Mouse (Mus musculus) kidney, postnatal 0 days (tissue): ENCODE data around the gene Slc7a6. TPM values are rescaled to one million over a fixed set of nuclear protein-coding genes. Genes with fewer than 3 reads are reported as not detected.

Source experiments
- ATAC-seq: fragments of 200-750 bp; cut with Nextera tagmentation; replicated peaks from 2 replicates; pipeline ENCODE4 v1.8.0; 2017; ENCODE audit warnings: low read depth, moderate number of reproducible peaks, moderate TSS enrichment, moderate library complexity; ENCODE audit not compliant: low FRiP score
- DNase-seq: peaks from one replicate; pipeline ENCODE4 v3.0.0-alpha.2; 2016; ENCODE audit warnings: low spot score
- H3K27ac ChIP-seq: fragments of 300-500 bp; sonication (generic); 2 replicates; pipeline ENCODE4 v1.5.1; 2014; ENCODE audit warnings: mild to moderate bottlenecking
- H3K27me3 ChIP-seq: fragments of 300-500 bp; sonication (generic); 2 replicates; pipeline ENCODE4 v1.6.1; 2014; ENCODE audit warnings: low read length, mixed read lengths; ENCODE audit not compliant: insufficient read depth
- H3K36me3 ChIP-seq: fragments of 300-500 bp; sonication (generic); 2 replicates; pipeline ENCODE4 v1.6.1; 2014; ENCODE audit warnings: low read length, mixed read lengths; ENCODE audit not compliant: insufficient read depth
- H3K4me1 ChIP-seq: fragments of 300-500 bp; sonication (generic); replicated peaks from 2 replicates; pipeline ENCODE4 v1.6.1; 2014; ENCODE audit warnings: antibody characterized with exemption, low read length, mixed read lengths; ENCODE audit not compliant: insufficient read depth
- H3K4me2 ChIP-seq: fragments of 300-500 bp; sonication (generic); 2 replicates; pipeline ENCODE4 v1.6.1; 2014; ENCODE audit warnings: mild to moderate bottlenecking, low read length, moderate library complexity, mixed read lengths
- H3K4me3 ChIP-seq: fragments of 300-500 bp; sonication (generic); replicated peaks from 2 replicates; pipeline ENCODE4 v1.5.1; 2014; ENCODE audit warnings: low read depth, low read length
- H3K9ac ChIP-seq: fragments of 300-500 bp; sonication (generic); 2 replicates; pipeline ENCODE4 v1.6.1; 2014; ENCODE audit warnings: low read depth, low read length
- H3K9me3 ChIP-seq: fragments of 300-500 bp; sonication (generic); replicated peaks from 2 replicates; pipeline ENCODE4 v1.6.1; 2016; ENCODE audit warnings: low read length, inconsistent platforms, mixed read lengths
- CTCF ChIP-seq: IDR thresholded peaks from 2 replicates; pipeline ENCODE4 v1.5.1; 2016; ENCODE audit warnings: antibody characterized with exemption, low read depth, mild to moderate bottlenecking, moderate library complexity
- WGBS: fragments of 180-500 bp; shearing (Covaris S2); extraction: QIAGEN DNeasy Blood & Tissue Kit; methylation state at CpG from one replicate; pipeline ENCODE4 v1.1.7; 2014; 5-methylcytosine and 5-hydroxymethylcytosine counted together
- polyA plus RNA-seq: library from polyadenylated mRNA; unstranded; fragments of >200 nt; fragmentation: Nextera tagmentation; extraction: Ambion mirVana; gene quantifications from 2 replicates; pipeline ENCODE4 v1.2.1, GENCODE M21; 2015

Slc7a6 gene
- polyA plus RNA-seq, 1 experiment from 2014 or later: 61.6 TPM

- Histone ChIP-seq H3K9me3 (no peaks in the 10 kb centered on the region), H3K27ac (no peak overlapping the region), H3K4me3 (no peak overlapping the region), H3K4me2 (no peak overlapping the region), H3K4me1 (no peaks in the 10 kb centered on the region), H3K27me3 (no peaks in the 10 kb centered on the region), H3K36me3 (peaks cover 5% of the 10 kb centered on the region; the same call in 1 of the 2 replicates), H3K9ac (no peak overlapping the region)
- DNase-seq (no peak), ATAC-seq (no peak)
- no peak for TF ChIP-seq CTCF
- 96% methylated on average over 1 of the region's 1 CpGs for WGBS
Measured at GRCm38 (mm10) chr8:106157419-106157818, 11.2 kb upstream of the Slc7a6 start.

DNA sequence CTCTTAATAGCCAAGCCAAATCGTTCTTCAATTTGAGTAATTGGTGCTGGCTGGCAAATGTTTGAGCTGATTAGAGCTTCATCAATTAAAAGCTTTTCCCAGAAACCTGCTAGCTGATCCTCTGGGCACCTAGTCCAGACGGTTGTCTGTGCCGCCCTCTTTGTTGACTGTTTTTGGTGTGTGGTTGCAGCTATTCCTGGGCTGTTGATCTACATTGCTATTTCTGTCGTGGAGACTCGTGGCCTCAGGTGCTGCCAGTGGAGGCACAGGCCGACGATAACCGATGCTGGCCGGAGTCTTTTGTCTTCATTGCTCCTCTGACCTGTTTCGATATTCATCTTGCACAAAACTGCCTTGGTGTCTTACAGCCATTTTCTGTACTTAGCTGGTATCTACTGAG, 10.3 kb upstream of the Slc7a6 start:
- no peak for TF ChIP-seq CTCF
- H3K9ac ChIP-seq: no peak overlapping the region
- H3K36me3 ChIP-seq: peaks cover 5% of the 10 kb centered on the region; the same call in 1 of the 2 replicates
- 93% methylated on average over 10 of the region's 10 CpGs for WGBS
- no peaks in the 10 kb centered on the region for H3K4me1 ChIP-seq
- H3K27me3 ChIP-seq: no peaks in the 10 kb centered on the region
- H3K4me2 ChIP-seq: no peak overlapping the region
- ATAC-seq (no peak), DNase-seq (no peak)
- no peak overlapping the region for H3K4me3 ChIP-seq
- no peaks in the 10 kb centered on the region for H3K9me3 ChIP-seq
- no peak overlapping the region for H3K27ac ChIP-seq

GRCm38 (mm10) chr8:106159876-106160275, 8.8 kb upstream of the Slc7a6 start:
- DNase-seq: no peak
- 90% methylated on average over 6 of the region's 6 CpGs for WGBS
- H3K36me3 ChIP-seq: peaks cover 8% of the 10 kb centered on the region

DNA sequence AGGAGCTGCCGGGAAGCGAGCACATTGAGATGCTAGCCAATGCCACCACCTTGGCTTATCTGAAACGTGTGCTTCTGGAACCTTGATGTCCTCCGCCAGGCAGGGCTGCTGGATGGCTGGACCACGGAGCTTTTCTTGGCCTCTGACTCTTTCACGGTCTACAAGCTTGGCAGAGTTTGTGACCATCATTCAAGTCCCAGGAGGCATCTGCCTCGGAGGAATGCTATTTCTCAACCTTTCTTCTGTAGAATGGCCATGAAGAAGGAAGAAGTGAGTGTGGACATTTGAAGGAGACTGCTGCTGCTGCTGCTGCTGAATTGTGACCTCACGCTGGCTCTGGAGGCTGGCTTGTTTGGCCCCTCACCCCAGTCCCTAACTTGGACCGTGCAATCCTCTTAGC, 5.4 kb upstream of the Slc7a6 start:
- Histone ChIP-seq H3K9me3 (no peaks in the 10 kb centered on the region), H3K27ac (no peak overlapping the region), H3K4me1 (no peaks in the 10 kb centered on the region; the same call in 1 of the 2 replicates), H3K4me3 (no peak overlapping the region), H3K4me2 (no peak overlapping the region), H3K9ac (no peak overlapping the region), H3K36me3 (peaks cover 8% of the 10 kb centered on the region), H3K27me3 (no peaks in the 10 kb centered on the region)
- DNase-seq (no peak), ATAC-seq (no peak)
- no peak for TF ChIP-seq CTCF
- WGBS: 82% methylated on average over 9 of the region's 9 CpGs

More at GRCm38 (mm10) chr8:106159876-106160275, 8.8 kb upstream of the Slc7a6 start:
- Histone ChIP-seq H3K27me3 (no peaks in the 10 kb centered on the region), H3K9ac (no peak overlapping the region), H3K4me2 (no peak overlapping the region), H3K4me1 (no peaks in the 10 kb centered on the region), H3K9me3 (no peaks in the 10 kb centered on the region), H3K4me3 (no peak overlapping the region), H3K27ac (no peak overlapping the region)
- no peak for ATAC-seq
- TF ChIP-seq CTCF: no peak

GRCm38 (mm10) chr8:106165460-106165859, 3.2 kb upstream of the Slc7a6 start:
- DNase-seq (peak; percentile 82), ATAC-seq (no peak)
- Histone ChIP-seq H3K27me3 (no peaks in the 10 kb centered on the region), H3K9ac (no peak overlapping the region), H3K9me3 (no peaks in the 10 kb centered on the region), H3K4me2 (no peak overlapping the region), H3K4me1 (no peaks in the 10 kb centered on the region; the same call in 1 of the 2 replicates), H3K4me3 (no peak overlapping the region), H3K36me3 (peaks cover 6% of the 10 kb centered on the region), H3K27ac (no peak overlapping the region)
- TF ChIP-seq CTCF: peak; percentile 92
- 46% methylated on average over 4 of the region's 4 CpGs for WGBS

DNA sequence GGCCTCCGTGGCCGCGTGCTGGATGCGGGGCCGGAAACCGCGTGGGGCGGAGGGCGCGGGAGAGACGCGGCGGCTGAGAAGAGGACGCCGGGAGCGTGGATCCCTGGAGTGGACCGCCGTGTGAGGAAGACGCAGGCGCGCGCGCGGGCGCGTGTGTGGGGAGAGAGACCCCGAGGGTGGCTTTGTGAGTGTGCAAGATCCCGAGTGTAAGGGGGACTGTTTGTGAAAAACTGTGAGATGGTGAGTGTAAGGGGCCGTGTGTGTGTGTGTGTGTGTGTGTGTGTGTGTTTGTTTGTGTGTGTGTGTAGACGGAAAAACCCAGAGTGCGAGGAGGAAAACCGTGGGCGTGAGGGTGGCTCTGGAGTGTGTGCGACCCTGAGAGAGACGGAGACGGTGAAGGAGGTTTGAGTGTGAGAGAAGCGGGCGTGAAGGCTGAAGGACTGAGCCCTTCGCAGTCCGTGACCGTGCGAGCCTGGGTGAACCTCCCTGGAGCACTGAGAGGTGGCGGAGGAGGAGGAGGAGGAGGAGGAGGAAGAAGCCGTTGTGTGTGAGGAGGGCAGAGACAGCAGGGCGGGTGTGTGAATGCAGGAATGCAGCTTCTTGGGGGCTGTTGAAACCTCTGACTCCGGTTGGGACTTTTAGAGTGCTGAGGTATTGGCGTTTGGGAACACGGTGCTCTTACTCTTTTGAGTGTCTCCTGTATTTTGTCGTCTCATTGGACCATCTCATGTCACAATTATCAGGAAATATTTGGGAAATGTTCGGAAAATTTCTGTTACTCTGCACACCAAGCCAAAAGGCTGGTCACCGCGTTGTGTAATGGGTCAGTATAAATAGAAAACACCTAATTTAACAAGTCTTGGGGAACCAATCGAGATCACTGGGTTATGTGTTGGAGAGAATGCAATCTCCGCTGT, 618 bp downstream of the Slc7a6 start:
- no peaks in the 10 kb centered on the region for H3K9me3 ChIP-seq
- H3K27ac ChIP-seq: peak overlapping the region; percentile 67
- no peaks in the 10 kb centered on the region; the same call in 1 of the 2 replicates for H3K36me3 ChIP-seq
- ATAC-seq (peak; percentile 72), DNase-seq (peak; percentile 58)
- no peaks in the 10 kb centered on the region for H3K27me3 ChIP-seq
- WGBS: 1% methylated on average over 52 of the region's 54 CpGs
- TF ChIP-seq CTCF: no peak
- H3K9ac ChIP-seq: peak overlapping the region; percentile 73
- H3K4me2 ChIP-seq: peak overlapping the region; percentile 98
- H3K4me1 ChIP-seq: no peaks in the 10 kb centered on the region; the same call in 1 of the 2 replicates
- peak overlapping the region; percentile 81 for H3K4me3 ChIP-seq
